Mouse (Mus musculus) limb, embryonic 11.5 days (tissue): Measurements from ENCODE around the gene Insc. TPM values are rescaled to one million over a fixed set of nuclear protein-coding genes. Genes with fewer than 3 reads are reported as not detected.

Experiments used
- ATAC-seq: fragments of 200-750 bp; cut with Nextera tagmentation; 2 replicates; pipeline ENCODE4 v1.8.0; 2017; ENCODE audit warnings: low read depth; ENCODE audit not compliant: insufficient number of reproducible peaks, low FRiP score, low TSS enrichment
- DNase-seq: peaks from one replicate; pipeline ENCODE4 v3.0.0-alpha.2; 2015; ENCODE audit warnings: low spot score
- H3K27ac ChIP-seq: fragments of 300-500 bp; sonication (generic); replicated peaks from 2 replicates; pipeline ENCODE4 v1.5.1; 2014; ENCODE audit warnings: low read depth, mild to moderate bottlenecking, low read length
- H3K27me3 ChIP-seq: fragments of 300-500 bp; sonication (generic); 2 replicates; pipeline ENCODE4 v1.6.1; 2014; ENCODE audit warnings: mild to moderate bottlenecking, low read length, mixed read lengths; ENCODE audit not compliant: control insufficient read depth, insufficient read depth
- H3K36me3 ChIP-seq: fragments of 300-500 bp; sonication (generic); 2 replicates; pipeline ENCODE4 v1.6.1; 2014; ENCODE audit warnings: mild to moderate bottlenecking, low read length, moderate library complexity, mixed read lengths; ENCODE audit not compliant: control insufficient read depth, insufficient read depth
- H3K4me1 ChIP-seq: fragments of 300-500 bp; sonication (generic); 2 replicates; pipeline ENCODE4 v1.6.1; 2014; ENCODE audit warnings: low read length, mixed read lengths; ENCODE audit not compliant: control insufficient read depth, insufficient read depth
- H3K4me2 ChIP-seq: fragments of 300-500 bp; sonication (generic); 2 replicates; pipeline ENCODE4 v1.6.1; 2014; ENCODE audit warnings: low read depth, mild to moderate bottlenecking, moderate library complexity; ENCODE audit not compliant: severe bottlenecking
- H3K4me3 ChIP-seq: fragments of 300-500 bp; sonication (generic); 2 replicates; pipeline ENCODE4 v1.5.1; 2014; ENCODE audit warnings: low read depth, low read length
- H3K9ac ChIP-seq: fragments of 300-500 bp; sonication (generic); 2 replicates; pipeline ENCODE4 v1.6.1; 2014; ENCODE audit warnings: mild to moderate bottlenecking, low read length
- H3K9me3 ChIP-seq: fragments of 300-500 bp; sonication (generic); 2 replicates; pipeline ENCODE4 v1.6.1; 2016; ENCODE audit warnings: low read length; ENCODE audit not compliant: control insufficient read depth
- WGBS: fragments of 180-500 bp; shearing (Covaris S2); extraction: QIAGEN DNeasy Blood & Tissue Kit; methylation state at CpG from one replicate; pipeline ENCODE4 v1.1.7; 2014; 5-methylcytosine and 5-hydroxymethylcytosine counted together
- polyA plus RNA-seq: library from polyadenylated mRNA; unstranded; fragments of >200 nt; fragmentation: Nextera tagmentation; extraction: Ambion mirVana; gene quantifications from 2 replicates; pipeline ENCODE4 v1.2.1, GENCODE M21; 2014

The Insc gene
- polyA plus RNA-seq, 1 experiment from 2014 or later, result 1.2 TPM

GRCm38 (mm10) chr7:114818836-114819235, 75.3 kb downstream of the Insc start:
- H3K9ac ChIP-seq, result no peak overlapping the region
- ATAC-seq, result no peak
- WGBS, result 78% methylated on average over 8 of the region's 8 CpGs
- H3K4me3 ChIP-seq, result no peak overlapping the region
- no peak overlapping the region for H3K27ac ChIP-seq
- H3K9me3 ChIP-seq, result no peaks in the 10 kb centered on the region
- H3K4me2 ChIP-seq, result no peak overlapping the region
- DNase-seq, result no peak
- no peaks in the 10 kb centered on the region for H3K27me3 ChIP-seq
- no peaks in the 10 kb centered on the region for H3K4me1 ChIP-seq
- H3K36me3 ChIP-seq, result no peaks in the 10 kb centered on the region

GRCm38 (mm10) chr7:114822736-114823135, 79.2 kb downstream of the Insc start:
- WGBS, result 81% methylated on average over 2 of the region's 2 CpGs

GRCm38 (mm10) chr7:114827360-114827759, 83.9 kb downstream of the Insc start:
- Histone ChIP-seq H3K4me2 (no peak overlapping the region), H3K9me3 (no peaks in the 10 kb centered on the region), H3K9ac (no peak overlapping the region), H3K4me3 (no peak overlapping the region), H3K36me3 (no peaks in the 10 kb centered on the region), H3K4me1 (no peaks in the 10 kb centered on the region), H3K27ac (no peak overlapping the region), H3K27me3 (no peaks in the 10 kb centered on the region)
- ATAC-seq, result no peak
- DNase-seq, result no peak
- 59% methylated on average over 4 of the region's 4 CpGs for WGBS

More at GRCm38 (mm10) chr7:114822736-114823135, 79.2 kb downstream of the Insc start:
- ATAC-seq (no peak), DNase-seq (no peak)
- no peak overlapping the region for H3K9ac ChIP-seq
- H3K36me3 ChIP-seq, result no peaks in the 10 kb centered on the region
- no peaks in the 10 kb centered on the region for H3K4me1 ChIP-seq
- H3K9me3 ChIP-seq, result no peaks in the 10 kb centered on the region
- H3K4me2 ChIP-seq, result no peak overlapping the region
- H3K27me3 ChIP-seq, result no peaks in the 10 kb centered on the region
- H3K4me3 ChIP-seq, result no peak overlapping the region
- no peak overlapping the region for H3K27ac ChIP-seq

GRCm38 (mm10) chr7:114832257-114832940, 88.9 kb downstream of the Insc start:
- ATAC-seq, result no peak

GRCm38 (mm10) chr7:114834504-114834903, 91.0 kb downstream of the Insc start:
- H3K4me2 ChIP-seq, result no peak overlapping the region
- ATAC-seq, result no peak
- H3K27me3 ChIP-seq, result no peaks in the 10 kb centered on the region
- H3K4me3 ChIP-seq, result no peak overlapping the region
- no peaks in the 10 kb centered on the region for H3K36me3 ChIP-seq
- no peaks in the 10 kb centered on the region for H3K9me3 ChIP-seq
- no peaks in the 10 kb centered on the region for H3K4me1 ChIP-seq
- DNase-seq, result no peak
- H3K9ac ChIP-seq, result no peak overlapping the region
- 92% methylated on average over 6 of the region's 6 CpGs for WGBS
- no peak overlapping the region for H3K27ac ChIP-seq

More at GRCm38 (mm10) chr7:114832257-114832940, 88.9 kb downstream of the Insc start:
- Histone ChIP-seq H3K4me1 (no peaks in the 10 kb centered on the region), H3K27ac (no peak overlapping the region), H3K4me3 (no peak overlapping the region), H3K9me3 (no peaks in the 10 kb centered on the region), H3K4me2 (no peak overlapping the region), H3K36me3 (no peaks in the 10 kb centered on the region), H3K9ac (no peak overlapping the region), H3K27me3 (no peaks in the 10 kb centered on the region)
- DNase-seq, result no peak
- WGBS, result 68% methylated on average over 3 of the region's 3 CpGs

GRCm38 (mm10) chr7:114837268-114837667, 93.8 kb downstream of the Insc start:
- H3K9me3 ChIP-seq, result no peaks in the 10 kb centered on the region
- WGBS, result 88% methylated on average over 3 of the region's 3 CpGs
- no peak for DNase-seq
- H3K4me3 ChIP-seq, result no peak overlapping the region
- no peaks in the 10 kb centered on the region for H3K4me1 ChIP-seq
- H3K9ac ChIP-seq, result no peak overlapping the region
- no peak overlapping the region for H3K4me2 ChIP-seq
- no peaks in the 10 kb centered on the region for H3K27me3 ChIP-seq
- ATAC-seq, result no peak
- no peaks in the 10 kb centered on the region for H3K36me3 ChIP-seq
- H3K27ac ChIP-seq, result no peak overlapping the region

GRCm38 (mm10) chr7:114840029-114840745, 96.7 kb downstream of the Insc start:
- no peak for ATAC-seq

GRCm38 (mm10) chr7:114842644-114843211, 99.2 kb downstream of the Insc start:
- no peaks in the 10 kb centered on the region for H3K27me3 ChIP-seq
- no peak overlapping the region for H3K4me2 ChIP-seq
- H3K4me1 ChIP-seq, result no peaks in the 10 kb centered on the region
- H3K36me3 ChIP-seq, result no peaks in the 10 kb centered on the region
- DNase-seq (peak; percentile 55), ATAC-seq (peak; percentile 71; the same call in 1 of the 2 replicates)
- no peak overlapping the region for H3K4me3 ChIP-seq
- H3K27ac ChIP-seq, result no peak overlapping the region
- no peak overlapping the region for H3K9ac ChIP-seq
- H3K9me3 ChIP-seq, result no peaks in the 10 kb centered on the region
- WGBS, result 17% methylated on average over 3 of the region's 3 CpGs

More at GRCm38 (mm10) chr7:114840029-114840745, 96.7 kb downstream of the Insc start:
- Histone ChIP-seq H3K4me2 (no peak overlapping the region), H3K4me3 (no peak overlapping the region), H3K9me3 (no peaks in the 10 kb centered on the region), H3K9ac (no peak overlapping the region), H3K27ac (no peak overlapping the region), H3K4me1 (no peaks in the 10 kb centered on the region), H3K36me3 (no peaks in the 10 kb centered on the region), H3K27me3 (no peaks in the 10 kb centered on the region)
- DNase-seq, result no peak
- WGBS, result 48% methylated on average over 5 of the region's 5 CpGs
